Mouse (Mus musculus): ENCODE data around the gene Rab17. TPM values are rescaled to one million over a fixed set of nuclear protein-coding genes. Genes with fewer than 3 reads are reported as not detected.

Gene Rab17
- polyA plus RNA-seq, 1 experiment = 42.5 TPM

DNA sequence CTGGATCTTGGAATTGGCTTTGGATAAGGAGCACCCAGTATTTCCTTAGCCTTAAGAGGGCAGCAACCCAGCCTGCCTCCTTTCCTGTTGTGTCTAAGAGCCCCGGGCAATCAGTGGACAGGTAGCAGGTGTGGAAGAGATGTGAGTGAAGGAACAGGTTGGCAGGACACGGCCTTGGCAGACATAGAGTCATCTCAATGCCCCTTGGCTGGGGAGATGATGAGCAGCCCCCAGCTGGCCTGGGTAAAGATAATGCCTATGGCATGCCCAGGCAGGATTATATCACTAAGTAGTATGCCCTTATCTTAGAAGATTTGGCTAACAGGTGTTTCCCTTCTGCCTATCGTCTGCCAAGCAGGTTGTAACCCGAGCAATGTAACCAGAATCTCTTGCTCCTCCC, 27.7 kb upstream of the Rab17 start:
- H3K27me3 ChIP-seq (ENCODE audit: control insufficient read depth, insufficient read depth, low read length) = peaks cover 9% of the 10 kb centered on the region
- 25% methylated on average over 4 of the region's 4 CpGs for WGBS
- no peak overlapping the region for H3K4me3 ChIP-seq (ENCODE audit: low read depth, low read length)
- H3K36me3 ChIP-seq (ENCODE audit: control insufficient read depth, insufficient read depth, low read length) = no peaks in the 10 kb centered on the region
- no peak for TF ChIP-seq CTCF (IDR thresholded peaks at IDR 0.05; ENCODE audit: extremely low read depth, insufficient read length, insufficient replicate concordance, low read depth, low read length)
- TF ChIP-seq POLR2A (IDR thresholded peaks at IDR 0.05; ENCODE audit: low read depth, low read length) = no peak
- H3K4me1 ChIP-seq (ENCODE audit: control insufficient read depth, insufficient read depth, insufficient read length, low read length) = peaks cover 8% of the 10 kb centered on the region; the same call in 1 of the 2 replicates
- no peak overlapping the region for H3K27ac ChIP-seq (ENCODE audit: insufficient read depth, low read depth, low read length)

DNA sequence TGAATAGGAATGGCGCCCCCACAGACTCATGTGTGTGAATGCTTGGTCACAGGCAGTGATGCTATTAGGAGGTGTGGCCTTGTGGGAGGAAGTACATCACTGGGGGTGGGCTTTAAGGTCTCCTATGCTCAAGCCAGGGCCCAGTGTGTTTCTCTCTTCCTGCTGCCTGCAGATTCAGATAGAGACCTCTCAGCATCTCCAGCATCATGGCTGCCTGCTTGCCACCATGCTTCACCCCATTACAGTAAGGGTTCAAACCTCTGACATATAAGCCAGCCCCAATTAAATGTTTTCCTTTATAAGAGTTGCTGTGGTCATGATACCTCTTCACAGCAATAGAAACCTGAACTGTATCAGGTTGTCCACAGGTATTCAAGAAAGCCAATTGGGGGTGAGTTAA, 26.5 kb upstream of the Rab17 start:
- Histone ChIP-seq H3K27me3 (ENCODE audit: control insufficient read depth, insufficient read depth, low read length) (peaks cover 9% of the 10 kb centered on the region), H3K4me1 (ENCODE audit: control insufficient read depth, insufficient read depth, insufficient read length, low read length) (peaks cover 8% of the 10 kb centered on the region; the same call in 1 of the 2 replicates), H3K27ac (ENCODE audit: insufficient read depth, low read depth, low read length) (no peak overlapping the region), H3K4me3 (ENCODE audit: low read depth, low read length) (no peak overlapping the region), H3K36me3 (ENCODE audit: control insufficient read depth, insufficient read depth, low read length) (no peaks in the 10 kb centered on the region)
- 94% methylated on average over 1 of the region's 1 CpGs for WGBS
- no peak for TF ChIP-seq POLR2A (IDR thresholded peaks at IDR 0.05; ENCODE audit: low read depth, low read length)
- no peak for TF ChIP-seq CTCF (IDR thresholded peaks at IDR 0.05; ENCODE audit: extremely low read depth, insufficient read length, insufficient replicate concordance, low read depth, low read length)

DNA sequence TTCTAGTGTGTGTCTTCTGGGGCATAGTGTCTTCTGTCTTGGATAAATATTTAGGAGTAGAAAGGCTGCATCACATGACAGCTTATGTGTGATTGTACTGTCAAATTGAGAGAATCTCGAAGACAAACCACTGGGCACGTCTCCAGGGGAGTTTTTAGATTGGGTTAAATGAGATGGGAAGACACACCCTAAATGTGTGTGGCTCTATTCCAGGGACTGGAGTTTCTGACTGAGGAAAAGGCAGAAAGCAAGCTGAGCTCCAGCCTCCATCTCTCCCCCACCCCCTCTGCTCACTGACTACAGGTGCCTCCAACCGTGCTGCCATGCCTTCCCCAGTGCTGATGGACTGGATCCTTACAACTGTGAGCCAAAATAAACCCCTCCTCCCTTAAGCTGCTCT, 11.9 kb upstream of the Rab17 start:
- no peaks in the 10 kb centered on the region for H3K4me1 ChIP-seq (ENCODE audit: control insufficient read depth, insufficient read depth, insufficient read length, low read length)
- 55% methylated on average over 3 of the region's 3 CpGs for WGBS
- no peak overlapping the region for H3K27ac ChIP-seq (ENCODE audit: insufficient read depth, low read depth, low read length)
- no peaks in the 10 kb centered on the region for H3K36me3 ChIP-seq (ENCODE audit: control insufficient read depth, insufficient read depth, low read length)
- H3K4me3 ChIP-seq (ENCODE audit: low read depth, low read length) = no peak overlapping the region
- no peak for TF ChIP-seq CTCF (IDR thresholded peaks at IDR 0.05; ENCODE audit: extremely low read depth, insufficient read length, insufficient replicate concordance, low read depth, low read length)
- TF ChIP-seq POLR2A (IDR thresholded peaks at IDR 0.05; ENCODE audit: low read depth, low read length) = no peak
- no peaks in the 10 kb centered on the region for H3K27me3 ChIP-seq (ENCODE audit: control insufficient read depth, insufficient read depth, low read length)

DNA sequence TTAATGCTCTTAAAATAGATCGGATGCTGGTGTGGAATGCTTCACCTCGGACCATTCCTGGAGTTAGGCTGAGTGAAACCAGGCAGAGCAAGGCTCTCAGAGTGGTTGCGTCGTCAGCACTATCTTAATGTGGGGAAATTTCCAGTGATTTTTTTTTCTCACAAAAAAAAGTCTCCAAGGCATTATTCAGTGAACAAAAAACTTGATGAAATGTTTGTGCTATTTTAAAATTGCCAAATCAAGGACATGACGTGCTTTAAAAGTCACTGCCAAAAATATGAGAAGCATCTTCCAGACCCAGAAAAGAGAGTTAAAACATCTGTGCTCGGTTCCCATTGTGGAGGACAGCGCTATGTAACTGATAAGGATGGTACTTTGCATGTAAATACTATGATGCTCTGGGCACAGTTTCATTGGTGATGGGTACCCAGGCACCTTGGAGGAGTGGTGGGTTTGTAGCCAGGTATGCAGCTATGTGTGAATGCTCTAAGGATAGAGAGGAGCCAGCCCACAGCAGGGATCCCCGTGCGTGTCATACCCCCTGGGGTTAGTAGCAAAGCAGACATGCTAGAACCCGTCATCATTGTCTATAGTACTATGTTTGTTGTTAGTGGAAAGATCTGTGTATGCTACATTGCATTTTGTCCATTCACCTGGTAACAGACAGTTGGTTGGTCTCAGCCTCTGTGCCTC, 11.3 kb upstream of the Rab17 start:
- no peaks in the 10 kb centered on the region for H3K4me1 ChIP-seq (ENCODE audit: control insufficient read depth, insufficient read depth, insufficient read length, low read length)
- no peaks in the 10 kb centered on the region for H3K27me3 ChIP-seq (ENCODE audit: control insufficient read depth, insufficient read depth, low read length)
- H3K36me3 ChIP-seq (ENCODE audit: control insufficient read depth, insufficient read depth, low read length) = no peaks in the 10 kb centered on the region
- H3K4me3 ChIP-seq (ENCODE audit: low read depth, low read length) = no peak overlapping the region
- WGBS = 65% methylated on average over 10 of the region's 10 CpGs
- TF ChIP-seq POLR2A (IDR thresholded peaks at IDR 0.05; ENCODE audit: low read depth, low read length) (no peak), CTCF (IDR thresholded peaks at IDR 0.05; ENCODE audit: extremely low read depth, insufficient read length, insufficient replicate concordance, low read depth, low read length) (no peak)
- no peak overlapping the region for H3K27ac ChIP-seq (ENCODE audit: insufficient read depth, low read depth, low read length)

DNA sequence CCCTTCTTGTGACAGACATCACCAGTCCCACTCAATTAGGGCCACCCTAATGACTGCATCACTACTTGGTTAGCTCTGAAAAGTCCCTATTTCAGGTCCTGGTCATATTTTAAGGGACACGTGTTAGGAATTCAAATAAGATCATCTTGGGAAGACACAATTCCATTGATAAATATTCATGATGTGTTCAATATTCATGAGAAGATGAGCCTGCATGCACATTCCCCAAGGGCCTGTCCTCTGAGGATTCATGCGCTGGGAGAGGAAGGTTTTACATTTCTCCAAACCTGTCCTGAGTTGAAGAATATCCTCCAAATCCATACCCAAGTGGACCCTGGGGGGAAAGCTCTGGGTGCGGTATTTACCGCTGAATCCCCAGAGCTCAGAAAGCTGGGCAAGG, 6.5 kb upstream of the Rab17 start:
- no peak overlapping the region for H3K27ac ChIP-seq (ENCODE audit: insufficient read depth, low read depth, low read length)
- H3K4me3 ChIP-seq (ENCODE audit: low read depth, low read length) = no peak overlapping the region
- H3K36me3 ChIP-seq (ENCODE audit: control insufficient read depth, insufficient read depth, low read length) = no peaks in the 10 kb centered on the region
- no peaks in the 10 kb centered on the region for H3K27me3 ChIP-seq (ENCODE audit: control insufficient read depth, insufficient read depth, low read length)
- WGBS = 96% methylated on average over 4 of the region's 4 CpGs
- TF ChIP-seq CTCF (IDR thresholded peaks at IDR 0.05; ENCODE audit: extremely low read depth, insufficient read length, insufficient replicate concordance, low read depth, low read length) = no peak
- TF ChIP-seq POLR2A (IDR thresholded peaks at IDR 0.05; ENCODE audit: low read depth, low read length) = no peak
- no peaks in the 10 kb centered on the region for H3K4me1 ChIP-seq (ENCODE audit: control insufficient read depth, insufficient read depth, insufficient read length, low read length)

DNA sequence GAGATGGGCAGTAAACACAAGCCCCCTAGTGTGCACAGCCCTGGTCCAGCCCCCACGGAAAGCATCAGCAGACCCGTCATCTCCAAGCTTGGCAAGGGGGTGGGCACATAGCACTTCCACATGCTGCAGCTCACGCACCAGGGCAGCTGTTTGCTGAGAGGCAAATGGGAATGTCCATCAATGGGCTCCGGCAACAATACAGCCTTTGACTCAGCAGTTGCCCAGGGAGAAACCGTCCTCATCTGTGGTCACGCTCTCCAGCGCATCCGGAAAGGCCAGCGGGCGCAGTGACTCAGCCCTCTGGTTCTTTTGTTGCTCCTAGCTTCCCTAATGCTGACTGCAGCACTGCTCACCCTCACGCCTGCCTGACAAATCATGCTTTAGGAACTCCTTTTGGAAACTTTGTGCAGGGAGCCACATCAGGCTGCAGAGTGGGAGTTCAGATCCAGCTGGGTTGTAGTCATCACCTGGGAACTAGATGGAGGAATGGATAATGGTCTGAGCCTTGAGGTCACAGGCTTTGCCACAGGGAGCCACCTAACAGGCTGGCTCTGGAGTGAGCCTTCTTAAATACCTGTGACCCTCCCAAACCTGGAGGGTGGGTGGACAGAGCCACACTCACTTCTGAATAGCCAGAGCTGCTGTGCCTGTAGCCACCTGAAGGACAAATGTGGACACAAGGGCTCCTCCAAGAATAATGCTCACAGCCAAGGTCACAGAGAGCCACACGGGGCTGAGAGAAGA, 5.6 kb upstream of the Rab17 start:
- Histone ChIP-seq H3K27me3 (ENCODE audit: control insufficient read depth, insufficient read depth, low read length) (no peaks in the 10 kb centered on the region), H3K4me1 (ENCODE audit: control insufficient read depth, insufficient read depth, insufficient read length, low read length) (peaks cover 2% of the 10 kb centered on the region; the same call in 1 of the 2 replicates), H3K27ac (ENCODE audit: insufficient read depth, low read depth, low read length) (no peak overlapping the region), H3K36me3 (ENCODE audit: control insufficient read depth, insufficient read depth, low read length) (no peaks in the 10 kb centered on the region), H3K4me3 (ENCODE audit: low read depth, low read length) (no peak overlapping the region)
- TF ChIP-seq POLR2A (IDR thresholded peaks at IDR 0.05; ENCODE audit: low read depth, low read length) = no peak
- TF ChIP-seq CTCF (IDR thresholded peaks at IDR 0.05; ENCODE audit: extremely low read depth, insufficient read length, insufficient replicate concordance, low read depth, low read length) = no peak
- 65% methylated on average over 12 of the region's 12 CpGs for WGBS

DNA sequence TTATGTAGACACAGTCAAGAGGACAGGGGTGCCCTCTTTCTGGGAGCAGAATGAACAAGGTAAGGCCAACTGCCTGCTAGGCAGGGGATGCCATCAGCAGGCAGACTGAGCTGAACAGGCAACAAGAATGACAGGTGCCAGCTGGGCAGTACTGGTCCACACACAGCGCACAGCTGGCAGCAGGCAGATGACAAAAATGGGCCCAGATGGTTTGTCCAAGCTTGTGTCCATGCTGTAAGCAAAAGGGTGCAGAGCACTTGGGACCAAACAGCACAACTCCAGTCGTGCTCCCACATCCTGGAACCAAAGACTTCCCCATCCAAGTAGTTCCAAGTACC, 4.1 kb upstream of the Rab17 start:
- no peaks in the 10 kb centered on the region for H3K36me3 ChIP-seq (ENCODE audit: control insufficient read depth, insufficient read depth, low read length)
- H3K27ac ChIP-seq (ENCODE audit: insufficient read depth, low read depth, low read length) = no peak overlapping the region
- H3K4me3 ChIP-seq (ENCODE audit: low read depth, low read length) = no peak overlapping the region
- H3K27me3 ChIP-seq (ENCODE audit: control insufficient read depth, insufficient read depth, low read length) = no peaks in the 10 kb centered on the region
- TF ChIP-seq POLR2A (IDR thresholded peaks at IDR 0.05; ENCODE audit: low read depth, low read length) (no peak), CTCF (IDR thresholded peaks at IDR 0.05; ENCODE audit: extremely low read depth, insufficient read length, insufficient replicate concordance, low read depth, low read length) (no peak)
- WGBS = 85% methylated on average over 2 of the region's 2 CpGs
- H3K4me1 ChIP-seq (ENCODE audit: control insufficient read depth, insufficient read depth, insufficient read length, low read length) = peaks cover 2% of the 10 kb centered on the region; the same call in 1 of the 2 replicates

Measured in small intestine, adult 2 months (tissue).